In the genomic region with DNA sequence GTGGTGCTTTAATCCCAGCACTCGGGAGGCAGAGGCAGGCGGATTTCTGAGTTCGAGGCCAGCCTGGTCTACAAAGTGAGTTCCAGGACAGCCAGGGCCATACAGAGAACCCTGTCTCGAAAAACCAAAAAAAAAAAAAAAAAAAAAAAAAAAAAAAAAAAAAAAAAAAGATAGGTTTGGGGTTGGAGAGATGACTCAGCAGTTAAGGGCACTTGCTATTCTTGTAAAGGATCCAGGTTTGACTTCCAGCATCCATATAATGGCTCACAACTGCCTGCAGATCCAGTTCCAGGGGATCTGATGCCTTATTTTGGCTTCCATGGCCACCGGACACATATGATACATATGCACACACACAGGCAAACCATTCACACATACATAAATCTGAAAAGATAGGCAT, we compare ENCODE assay signal across 1 mouse cellular context. TPM values are rescaled to one million over a fixed set of nuclear protein-coding genes. Genes with fewer than 3 reads are reported as not detected.
"Had no signal": no experiment of that assay in that cellular context is flagged by ENCODE, and none has a peak within 500 bp of the region (broad histone marks: within the 10 kb centered on the region; RNA-seq: fewer than 3 reads in every experiment).

No protein-coding gene starts in this region.

RNA-seq across cellular contexts. Expression of a gene that starts 11.6 kb away (rescaled TPM):
- polyA plus RNA-seq: small intestine, adult 2 months had no signal
